Mouse (Mus musculus) myocyte (in vitro differentiated cells): ENCODE results near the gene Igfbpl1. TPM values are rescaled to one million over a fixed set of nuclear protein-coding genes. Genes with fewer than 3 reads are reported as not detected.

Experiments used
- H3K27me3 ChIP-seq: one replicate; pipeline ENCODE4 v1.6.1; 2011; ENCODE audit not compliant: control insufficient read depth, insufficient read depth, insufficient read length
- H3K36me3 ChIP-seq: one replicate; pipeline ENCODE4 v1.6.1; 2011; ENCODE audit not compliant: control insufficient read depth, insufficient read depth
- H3K4me2 ChIP-seq: one replicate; pipeline ENCODE4 v1.6.1; 2011; ENCODE audit warnings: low read depth, control low read depth
- H3K4me3 ChIP-seq: one replicate; pipeline ENCODE4 v1.5.1; 2011; ENCODE audit warnings: mild to moderate bottlenecking, control low read depth, moderate library complexity
- H3K79me2 ChIP-seq: one replicate; pipeline ENCODE4 v1.6.1; 2011; ENCODE audit not compliant: control insufficient read depth, insufficient read depth
- H3ac ChIP-seq: one replicate; pipeline ENCODE4 v1.6.1; 2011; ENCODE audit not compliant: control insufficient read depth, insufficient read length
- CEBPB ChIP-seq: IDR thresholded peaks from 2 replicates; pipeline ENCODE4 v1.6.1; 2011; ENCODE audit warnings: mild to moderate bottlenecking, moderate library complexity; ENCODE audit not compliant: poor library complexity, insufficient read depth, severe bottlenecking
- E2F4 ChIP-seq: IDR thresholded peaks from one replicate; pipeline ENCODE4 v1.6.1; 2011; ENCODE audit warnings: mild to moderate bottlenecking, control low read depth, moderate library complexity; ENCODE audit not compliant: insufficient read depth
- MAX ChIP-seq: IDR thresholded peaks from one replicate; pipeline ENCODE4 v1.6.1; 2011; ENCODE audit warnings: low read depth, mild to moderate bottlenecking, control low read depth
- MYOD1 ChIP-seq, 3 experiments: IDR thresholded peaks; one replicate each; pipeline ENCODE4 v1.6.1; 2011; ENCODE audit warnings: control low read depth in 2 of 3, low read depth in 2 of 3, mild to moderate bottlenecking in 2 of 3, moderate library complexity in 1 of 3; ENCODE audit not compliant: insufficient read length in 2 of 3, control insufficient read depth in 1 of 3
- MYOG ChIP-seq, 3 experiments: IDR thresholded peaks; one replicate each; pipeline ENCODE4 v1.6.1; 2011; ENCODE audit warnings: control low read depth in 2 of 3, low read depth in 2 of 3, mild to moderate bottlenecking in 2 of 3; ENCODE audit not compliant: insufficient read length in 2 of 3, control insufficient read depth in 1 of 3, insufficient read depth in 1 of 3
- POLR2A ChIP-seq: IDR thresholded peaks from one replicate; pipeline ENCODE4 v1.6.1; 2011; ENCODE audit warnings: low read depth, mild to moderate bottlenecking, control low read depth, moderate library complexity; ENCODE audit not compliant: insufficient read length
- POLR2AphosphoS2 ChIP-seq: IDR thresholded peaks from one replicate; pipeline ENCODE4 v1.6.1; 2011; ENCODE audit warnings: low read depth, control low read depth; ENCODE audit not compliant: insufficient read length
- REST ChIP-seq: IDR thresholded peaks from one replicate; pipeline ENCODE4 v1.6.1; 2011; ENCODE audit warnings: mild to moderate bottlenecking, control low read depth, moderate library complexity; ENCODE audit not compliant: insufficient read depth, insufficient read length
- SRF ChIP-seq: IDR thresholded peaks from one replicate; pipeline ENCODE4 v1.6.1; 2011; ENCODE audit warnings: low read depth; ENCODE audit not compliant: control insufficient read depth, insufficient read length
- TCF12 ChIP-seq: IDR thresholded peaks from one replicate; pipeline ENCODE4 v1.6.1; 2011; ENCODE audit warnings: mild to moderate bottlenecking, control low read depth; ENCODE audit not compliant: poor library complexity, insufficient read depth, severe bottlenecking
- TCF3 ChIP-seq: IDR thresholded peaks from one replicate; pipeline ENCODE4 v1.6.1; 2011; ENCODE audit warnings: low read depth, control low read depth; ENCODE audit not compliant: insufficient read length
- USF1 ChIP-seq: IDR thresholded peaks from one replicate; pipeline ENCODE4 v1.6.1; 2011; ENCODE audit warnings: low read depth, mild to moderate bottlenecking, control low read depth, moderate library complexity
- polyA plus RNA-seq: library from polyadenylated mRNA; unstranded; fragments of >200 nt; fragmentation: generic; extraction: Trizol; gene quantifications from one replicate; pipeline ENCODE4 v1.2.1, GENCODE M21; 2012; ENCODE audit warnings: missing spikeins

The Igfbpl1 gene
- polyA plus RNA-seq, 1 experiment, result not detected

DNA sequence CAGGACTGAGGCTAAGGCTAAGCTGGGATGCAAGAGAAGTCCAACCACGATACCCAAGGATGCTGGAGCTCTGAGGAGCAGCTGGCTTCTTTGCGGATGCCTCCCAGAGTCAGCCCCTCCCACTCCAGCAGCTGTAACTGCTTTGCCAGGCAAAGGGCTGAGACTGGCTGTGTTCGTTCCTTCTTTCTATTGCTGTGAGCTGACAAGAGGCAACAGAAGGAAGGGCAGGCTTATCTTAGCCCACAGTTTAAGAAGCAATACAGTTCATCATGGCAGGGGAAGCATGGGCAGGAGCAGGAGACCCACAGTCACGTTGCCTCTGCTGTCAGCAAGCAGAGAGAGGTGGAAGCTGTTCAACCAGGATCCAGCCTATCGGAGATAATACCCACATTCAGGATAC lies 34.4 kb upstream of the Igfbpl1 start:
- H3K79me2 ChIP-seq, result no peaks in the 10 kb centered on the region
- no peak overlapping the region for H3K4me2 ChIP-seq
- H3K4me3 ChIP-seq, result no peak overlapping the region
- no peak for TF ChIP-seq TCF12
- no peak for TF ChIP-seq REST
- TF ChIP-seq CEBPB, result no peak
- no peak for TF ChIP-seq MAX
- TF ChIP-seq POLR2A, result no peak
- no peak for TF ChIP-seq MYOD1 (IDR thresholded peaks at IDR 0.05; ENCODE audit: control insufficient read depth in 1 of 3, insufficient read length in 2 of 3, low read depth in 2 of 3)
- no peak for TF ChIP-seq POLR2AphosphoS2
- no peak for TF ChIP-seq TCF3
- TF ChIP-seq SRF, result no peak
- TF ChIP-seq E2F4, result no peak
- TF ChIP-seq USF1, result no peak
- H3K36me3 ChIP-seq, result no peaks in the 10 kb centered on the region
- peaks cover 13% of the 10 kb centered on the region for H3K27me3 ChIP-seq
- H3ac ChIP-seq, result no peak overlapping the region

DNA sequence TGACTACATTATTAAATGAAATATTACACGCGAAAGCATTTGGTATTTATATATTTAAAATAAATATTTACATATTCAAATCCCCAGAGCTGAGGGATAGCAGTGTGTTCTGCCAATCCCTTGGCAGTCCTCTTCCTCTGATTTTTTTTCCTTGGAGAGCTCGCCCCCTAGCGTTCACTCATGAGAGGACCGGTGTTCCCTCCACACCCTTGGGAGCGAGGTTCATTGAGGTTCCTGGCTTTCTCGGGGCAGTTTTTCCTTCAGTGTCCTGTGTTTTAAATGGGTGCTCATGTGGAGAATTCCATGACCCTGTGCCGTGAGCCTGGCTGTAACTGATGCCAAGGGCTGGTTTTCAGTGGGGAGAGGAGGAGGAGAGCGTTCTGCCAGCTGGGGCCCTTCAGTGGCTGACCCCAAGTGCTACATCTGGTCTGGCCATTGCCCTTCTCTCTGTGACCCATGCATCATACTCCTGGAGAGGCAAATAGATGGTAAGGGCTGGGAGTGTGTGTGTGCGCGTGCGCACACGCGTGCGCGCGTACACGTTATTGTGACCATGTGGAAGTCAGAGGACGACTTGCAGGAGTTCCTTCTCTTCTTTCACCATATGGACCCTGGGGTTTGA lies 29.2 kb upstream of the Igfbpl1 start:
- Histone ChIP-seq H3K27me3 (peaks cover 21% of the 10 kb centered on the region), H3ac (no peak overlapping the region), H3K79me2 (no peaks in the 10 kb centered on the region), H3K4me3 (no peak overlapping the region), H3K36me3 (no peaks in the 10 kb centered on the region), H3K4me2 (no peak overlapping the region)
- TF ChIP-seq TCF12 (no peak), POLR2AphosphoS2 (no peak), REST (no peak), POLR2A (no peak), MYOD1 (IDR thresholded peaks at IDR 0.05; ENCODE audit: control insufficient read depth in 1 of 3, insufficient read length in 2 of 3, low read depth in 2 of 3) (no peak), CEBPB (no peak), MAX (no peak), MYOG (IDR thresholded peaks at IDR 0.05; ENCODE audit: control insufficient read depth in 1 of 3, insufficient read depth in 1 of 3, insufficient read length in 2 of 3, low read depth in 2 of 3) (no peak), USF1 (no peak), SRF (no peak), E2F4 (no peak), TCF3 (no peak)

DNA sequence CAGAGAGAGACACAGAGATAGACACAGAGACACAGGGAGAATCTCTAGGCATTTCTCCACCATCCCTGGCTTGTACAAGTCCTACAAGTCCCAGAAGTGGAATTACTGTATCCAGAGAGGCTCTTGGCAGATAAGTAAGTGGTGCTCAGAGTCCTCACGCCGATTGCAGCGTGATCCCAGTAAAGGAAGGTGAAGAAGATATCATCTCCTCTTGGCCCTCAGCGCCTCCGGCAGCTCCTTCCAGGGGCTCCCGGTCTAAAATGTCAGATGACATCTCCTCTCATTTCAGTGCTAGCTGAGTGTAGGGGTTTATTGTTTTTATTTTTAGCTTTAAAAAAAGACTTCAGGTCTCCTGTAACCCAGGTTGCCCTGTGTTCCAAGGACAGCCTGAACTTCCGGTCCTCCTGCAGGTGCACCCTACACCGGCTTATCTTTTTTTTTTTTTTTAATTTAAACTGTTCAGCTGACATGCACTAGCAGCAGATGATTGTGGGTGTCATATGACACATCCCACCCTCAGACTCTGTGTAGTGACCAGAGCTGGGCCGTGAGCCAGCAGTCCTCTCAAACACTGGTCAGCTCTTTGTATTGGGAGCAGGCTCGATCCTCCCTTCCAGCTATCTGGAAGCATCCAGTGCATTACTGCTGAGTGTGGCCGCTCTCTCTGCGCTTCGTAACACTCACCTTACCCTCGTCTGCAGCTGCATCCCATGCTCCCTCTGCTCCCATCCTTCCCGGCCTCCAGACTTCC lies 26.9 kb upstream of the Igfbpl1 start:
- Histone ChIP-seq H3K27me3 (peaks cover 39% of the 10 kb centered on the region), H3K4me3 (no peak overlapping the region), H3K79me2 (no peaks in the 10 kb centered on the region), H3K36me3 (no peaks in the 10 kb centered on the region), H3ac (no peak overlapping the region), H3K4me2 (no peak overlapping the region)
- TF ChIP-seq SRF, result no peak
- no peak for TF ChIP-seq USF1

DNA sequence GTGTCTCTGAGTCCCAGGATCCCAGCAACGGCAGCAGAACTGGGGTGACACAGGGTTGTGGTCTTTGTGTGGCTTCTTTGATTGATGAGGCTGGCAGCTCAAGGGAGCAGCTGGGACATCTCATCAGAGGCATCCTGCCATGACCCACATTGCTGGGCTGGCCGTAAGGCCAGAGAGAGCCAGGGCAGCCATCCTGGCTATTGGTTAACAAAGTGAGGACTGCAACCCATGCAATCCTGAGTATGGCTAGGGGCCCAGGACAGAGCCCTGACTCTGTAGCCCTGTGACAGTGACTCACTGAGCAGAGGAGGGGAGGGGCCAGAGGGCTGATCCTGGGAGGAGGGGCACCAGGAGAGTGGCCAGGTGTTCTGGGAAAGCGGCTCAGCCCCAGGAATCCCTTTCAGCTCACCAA lies 24.9 kb upstream of the Igfbpl1 start:
- TF ChIP-seq SRF, result no peak
- TF ChIP-seq USF1, result no peak
- TF ChIP-seq TCF12, result no peak
- TF ChIP-seq MYOD1 (IDR thresholded peaks at IDR 0.05; ENCODE audit: control insufficient read depth in 1 of 3, insufficient read length in 2 of 3, low read depth in 2 of 3), result peak in 1 of 3 experiments; percentile 41
- H3K4me3 ChIP-seq, result no peak overlapping the region
- peaks cover 51% of the 10 kb centered on the region for H3K27me3 ChIP-seq

DNA sequence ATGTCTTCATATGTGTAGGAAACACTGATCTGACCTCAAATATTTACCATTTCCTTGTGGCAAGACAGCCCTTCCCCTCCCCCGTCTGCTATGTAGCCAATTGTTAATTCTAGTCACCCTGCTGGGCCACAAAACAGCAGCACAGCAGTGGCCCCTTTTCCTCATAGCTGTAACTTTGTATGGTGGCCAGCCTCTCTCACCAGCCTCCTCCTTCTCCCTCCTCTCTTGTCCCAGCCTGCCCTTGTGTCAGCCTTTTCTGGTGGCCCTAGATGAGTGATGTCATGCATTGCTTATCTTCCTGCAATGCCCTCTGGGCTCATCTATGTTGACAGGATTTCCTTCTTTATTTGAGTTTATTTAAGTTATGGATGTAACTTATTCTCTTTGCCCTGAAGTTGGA lies 22.7 kb upstream of the Igfbpl1 start:
- Histone ChIP-seq H3K79me2 (no peaks in the 10 kb centered on the region), H3K27me3 (peaks cover 51% of the 10 kb centered on the region), H3K4me3 (no peak overlapping the region), H3K36me3 (no peaks in the 10 kb centered on the region), H3K4me2 (no peak overlapping the region), H3ac (no peak overlapping the region)
- TF ChIP-seq USF1 (no peak), E2F4 (no peak), TCF3 (no peak), MYOG (IDR thresholded peaks at IDR 0.05; ENCODE audit: control insufficient read depth in 1 of 3, insufficient read depth in 1 of 3, insufficient read length in 2 of 3, low read depth in 2 of 3) (no peak), POLR2A (no peak)

More for the DNA sequence above, 24.9 kb upstream of the Igfbpl1 start:
- no peak overlapping the region for H3ac ChIP-seq
- no peak overlapping the region for H3K4me2 ChIP-seq
- H3K79me2 ChIP-seq, result no peaks in the 10 kb centered on the region
- H3K36me3 ChIP-seq, result no peaks in the 10 kb centered on the region
